Mouse (Mus musculus): ENCODE results near the gene Zfp345. TPM values are rescaled to one million over a fixed set of nuclear protein-coding genes. Genes with fewer than 3 reads are reported as not detected.
"Not testable (repeated sequence)": the region's sequence is repeated elsewhere in the genome, so short reads cannot be mapped to it uniquely, and the experiment has no call there.

Zfp345 gene
- polyA plus RNA-seq (2016; fragmentation: Nextera tagmentation; extraction: Ambion mirVana) = 0.10 and 0.13 TPM in 2 replicates

GRCm38 (mm10) chr2:150484939-150485778, at the start of gene Zfp345:
Gene Zfp345 (minus strand): TSS chr2:150485091.
- not testable (repeated sequence) for H3K36me3 ChIP-seq (replicated peaks); DNase-seq (ENCODE audit: low spot score); H3K4me3 ChIP-seq; H3K4me1 ChIP-seq; H3K9me3 ChIP-seq; H3K27me3 ChIP-seq (replicated peaks; ENCODE audit: low read depth, poor library complexity, severe bottlenecking); H3K27ac ChIP-seq (replicated peaks)
- 68% methylated on average over 8 of the region's 8 CpGs for WGBS

GRCm38 (mm10) chr2:150525703-150526207, 40.9 kb upstream of the Zfp345 start:
- Histone ChIP-seq H3K9me3 (no peaks in the 10 kb centered on the region), H3K4me1 (peaks cover 5% of the 10 kb centered on the region; the same call in 1 of the 2 replicates), H3K27ac (replicated peaks) (no peak overlapping the region), H3K4me3 (peak overlapping the region; percentile 55), H3K27me3 (replicated peaks; ENCODE audit: low read depth, poor library complexity, severe bottlenecking) (peaks cover 43% of the 10 kb centered on the region), H3K36me3 (replicated peaks) (no peaks in the 10 kb centered on the region)
- peak; percentile 53 for DNase-seq (ENCODE audit: low spot score)
- 4% methylated on average over 40 of the region's 42 CpGs for WGBS

- no peaks in the 10 kb centered on the region for H3K36me3 ChIP-seq (replicated peaks)
- H3K4me1 ChIP-seq = no peaks in the 10 kb centered on the region
- no peak overlapping the region for H3K4me3 ChIP-seq
- peaks cover 8% of the 10 kb centered on the region; the same call in 1 of the 2 replicates for H3K9me3 ChIP-seq
- H3K27ac ChIP-seq (replicated peaks) = no peak overlapping the region
- no peaks in the 10 kb centered on the region for H3K27me3 ChIP-seq (replicated peaks; ENCODE audit: low read depth, poor library complexity, severe bottlenecking)
- WGBS = 82% methylated on average over 3 of the region's 3 CpGs
- DNase-seq (ENCODE audit: low spot score) = no peak
These were observed 27.9 kb upstream of the Zfp345 start for GRCm38 (mm10) chr2:150512837-150513236.

- DNase-seq (ENCODE audit: low spot score) = peak; percentile 22
- 43% methylated on average over 60 of the region's 60 CpGs for WGBS
These were observed 15.5 kb upstream of the Zfp345 start for GRCm38 (mm10) chr2:150500124-150500973.

GRCm38 (mm10) chr2:150493031-150493430, 8.1 kb upstream of the Zfp345 start:
- DNase-seq (ENCODE audit: low spot score) = no peak
- peaks cover 6% of the 10 kb centered on the region; the same call in 1 of the 2 replicates for H3K9me3 ChIP-seq
- H3K4me1 ChIP-seq = no peaks in the 10 kb centered on the region
- no peak overlapping the region for H3K27ac ChIP-seq (replicated peaks)
- H3K4me3 ChIP-seq = no peak overlapping the region
- no peaks in the 10 kb centered on the region for H3K36me3 ChIP-seq (replicated peaks)
- no peaks in the 10 kb centered on the region for H3K27me3 ChIP-seq (replicated peaks; ENCODE audit: low read depth, poor library complexity, severe bottlenecking)
- 63% methylated on average over 2 of the region's 2 CpGs for WGBS

More at GRCm38 (mm10) chr2:150500124-150500973, 15.5 kb upstream of the Zfp345 start:
- peak overlapping the region; percentile 34 for H3K4me3 ChIP-seq
- not testable (repeated sequence) for H3K27me3 ChIP-seq (replicated peaks; ENCODE audit: low read depth, poor library complexity, severe bottlenecking); H3K4me1 ChIP-seq; H3K9me3 ChIP-seq; H3K27ac ChIP-seq (replicated peaks); H3K36me3 ChIP-seq (replicated peaks)

GRCm38 (mm10) chr2:150451180-150451919, 33.5 kb downstream of the Zfp345 start, which contains the start of gene Zfp442:
Gene Zfp442 (minus strand): TSS chr2:150451486.
- Histone ChIP-seq H3K4me3 (peak within 1 kb of the TSS; percentile 61), H3K27ac (replicated peaks) (peak within 1 kb of the TSS; percentile 83)
- 1% methylated on average over 18 of the region's 18 CpGs for WGBS
- not testable (repeated sequence) for H3K9me3 ChIP-seq; H3K36me3 ChIP-seq (replicated peaks); H3K4me1 ChIP-seq; H3K27me3 ChIP-seq (replicated peaks; ENCODE audit: low read depth, poor library complexity, severe bottlenecking)
- DNase-seq (ENCODE audit: low spot score) = peak; percentile 79

GRCm38 (mm10) chr2:150439084-150439483, 45.8 kb downstream of the Zfp345 start:
- WGBS = 100% methylated on average over 1 of the region's 1 CpGs
- Histone ChIP-seq H3K36me3 (replicated peaks) (peaks cover 24% of the 10 kb centered on the region), H3K9me3 (peaks cover 23% of the 10 kb centered on the region)
- H3K4me1 ChIP-seq; H3K4me3 ChIP-seq; H3K27ac ChIP-seq (replicated peaks); DNase-seq (ENCODE audit: low spot score); H3K27me3 ChIP-seq (replicated peaks; ENCODE audit: low read depth, poor library complexity, severe bottlenecking): not testable (repeated sequence)

Other genes with a start within 250 kb of the Zfp345 start
- gene Gm21994, start 229.5 kb downstream of the Zfp345 start, polyA plus RNA-seq (2016; fragmentation: Nextera tagmentation; extraction: Ambion mirVana) = 5.5 and 5.9 TPM in 2 replicates
- not detected in 2 replicates for gene Gm14124, start 227.6 kb downstream of the Zfp345 start, polyA plus RNA-seq (2016; fragmentation: Nextera tagmentation; extraction: Ambion mirVana)
- gene Gm10130, start 161.4 kb downstream of the Zfp345 start, polyA plus RNA-seq (2016; fragmentation: Nextera tagmentation; extraction: Ambion mirVana) = 2.6 and 3.3 TPM in 2 replicates
- 9.4 and 9.9 TPM in 2 replicates for gene 3300002I08Rik, start 122.3 kb downstream of the Zfp345 start, polyA plus RNA-seq (2016; fragmentation: Nextera tagmentation; extraction: Ambion mirVana)
- 10.0 and 10.9 TPM in 2 replicates for gene Zfp442, start 33.6 kb downstream of the Zfp345 start, polyA plus RNA-seq (2016; fragmentation: Nextera tagmentation; extraction: Ambion mirVana)
- 0.20 TPM in 1 of 2 replicates, not detected in the other for gene Cst7, start 85.3 kb upstream of the Zfp345 start, polyA plus RNA-seq (2016; fragmentation: Nextera tagmentation; extraction: Ambion mirVana)
- gene Apmap, start 123.5 kb upstream of the Zfp345 start, polyA plus RNA-seq (2016; fragmentation: Nextera tagmentation; extraction: Ambion mirVana) = 27.9 and 31.5 TPM in 2 replicates
- 7.8 and 9.3 TPM in 2 replicates for gene Acss1, start 183.4 kb upstream of the Zfp345 start, polyA plus RNA-seq (2016; fragmentation: Nextera tagmentation; extraction: Ambion mirVana)
- 0.04 and 0.23 TPM in 2 replicates for gene Vsx1, start 204.3 kb upstream of the Zfp345 start, polyA plus RNA-seq (2016; fragmentation: Nextera tagmentation; extraction: Ambion mirVana)